Mouse (Mus musculus) C2C12 (cell line): ENCODE results near the gene Nol12.

ENCODE experiments used
- CTCF ChIP-seq: IDR thresholded peaks from one replicate; pipeline ENCODE4 v1.5.1; 2011; ENCODE audit not compliant: control insufficient read depth, insufficient read depth, insufficient read length
- MYOD1 ChIP-seq: IDR thresholded peaks from one replicate; pipeline ENCODE4 v1.6.1; 2011; ENCODE audit warnings: low read depth; ENCODE audit not compliant: control insufficient read depth, insufficient read length

GRCm38 (mm10) chr15:78899409-78899739, 35.4 kb upstream of the Nol12 start, which contains the start of gene Gm49510:
- TF ChIP-seq CTCF (no peak), MYOD1 (no peak)
